Mouse (Mus musculus): ENCODE measurements around the gene Kprp. TPM values are rescaled to one million over a fixed set of nuclear protein-coding genes. Genes with fewer than 3 reads are reported as not detected.
"Not testable (repeated sequence)": the region's sequence is repeated elsewhere in the genome, so short reads cannot be mapped to it uniquely, and the experiment has no call there.

Kprp gene
- total and polyA plus RNA-seq, 3 experiments: not detected

GRCm38 (mm10) chr3:92825808-92826207 lies 1.2 kb downstream of the Kprp start:
- DNase-seq (ENCODE audit: low read depth, low spot score): no peak
- H3K27me3 ChIP-seq (ENCODE audit: control insufficient read depth in 1 of 2, insufficient read depth in 2 of 2, low read length in 2 of 2): no peaks in the 10 kb centered on the region
- no peak overlapping the region for H3K4me3 ChIP-seq (ENCODE audit: control insufficient read depth in 1 of 2, insufficient read depth in 1 of 2, low read depth in 2 of 2, low read length in 2 of 2)
- no peaks in the 10 kb centered on the region for H3K9me3 ChIP-seq (replicated peaks; ENCODE audit: insufficient read depth, low read length)
- TF ChIP-seq RAD21 (IDR thresholded peaks at IDR 0.05; ENCODE audit: low read depth, low read length): no peak
- TF ChIP-seq NELFE (IDR thresholded peaks at IDR 0.05; ENCODE audit: low read depth, low read length): no peak
- no peak for TF ChIP-seq RCOR1 (IDR thresholded peaks at IDR 0.05; ENCODE audit: low read depth, low read length)
- TF ChIP-seq E2F4 (IDR thresholded peaks at IDR 0.05; ENCODE audit: borderline replicate concordance, low read depth, low read length): no peak
- no peak for TF ChIP-seq USF2 (IDR thresholded peaks at IDR 0.05; ENCODE audit: borderline replicate concordance in 1 of 2, insufficient read depth in 1 of 2, low read depth in 1 of 2, low read length in 2 of 2)
- no peak for TF ChIP-seq GABPA (IDR thresholded peaks at IDR 0.05; ENCODE audit: low read depth, low read length)
- no peaks in the 10 kb centered on the region for H3K4me1 ChIP-seq (ENCODE audit: control insufficient read depth in 1 of 2, insufficient read depth in 2 of 2, low read length in 2 of 2)
- H3K36me3 ChIP-seq (ENCODE audit: control insufficient read depth in 1 of 2, insufficient read depth in 2 of 2, low read length in 2 of 2): no peaks in the 10 kb centered on the region
- H3K9ac ChIP-seq (ENCODE audit: control insufficient read depth, low read depth, low read length, poor library complexity, severe bottlenecking): no peak overlapping the region
- no peak overlapping the region for H3K27ac ChIP-seq (ENCODE audit: control insufficient read depth, low read depth, low read length)
- H3K79me2 ChIP-seq (ENCODE audit: control insufficient read depth, insufficient read depth, low read length, poor library complexity): no peaks in the 10 kb centered on the region

GRCm38 (mm10) chr3:92816036-92816435 lies 11.0 kb downstream of the Kprp start:
- H3K27ac ChIP-seq (ENCODE audit: control insufficient read depth, low read depth, low read length); H3K79me2 ChIP-seq (ENCODE audit: control insufficient read depth, insufficient read depth, low read length, poor library complexity); DNase-seq (ENCODE audit: low read depth, low spot score); H3K27me3 ChIP-seq (ENCODE audit: control insufficient read depth in 1 of 2, insufficient read depth in 2 of 2, low read length in 2 of 2); H3K36me3 ChIP-seq (ENCODE audit: control insufficient read depth in 1 of 2, insufficient read depth in 2 of 2, low read length in 2 of 2); H3K9ac ChIP-seq (ENCODE audit: control insufficient read depth, low read depth, low read length, poor library complexity, severe bottlenecking); H3K4me1 ChIP-seq (ENCODE audit: control insufficient read depth in 1 of 2, insufficient read depth in 2 of 2, low read length in 2 of 2); H3K9me3 ChIP-seq (replicated peaks; ENCODE audit: insufficient read depth, low read length); H3K4me3 ChIP-seq (ENCODE audit: control insufficient read depth in 1 of 2, insufficient read depth in 1 of 2, low read depth in 2 of 2, low read length in 2 of 2): not testable (repeated sequence)

- TF ChIP-seq MYB (IDR thresholded peaks at IDR 0.05; ENCODE audit: low read depth, low read length) (no peak), POLR2A (IDR thresholded peaks at IDR 0.05; ENCODE audit: control insufficient read depth in 1 of 2, insufficient read depth in 1 of 2, low read depth in 1 of 2, low read length in 2 of 2, poor library complexity in 1 of 2) (no peak), RAD21 (IDR thresholded peaks at IDR 0.05; ENCODE audit: low read depth, low read length) (no peak), SMC3 (IDR thresholded peaks at IDR 0.05; ENCODE audit: low read depth, low read length) (no peak), USF1 (IDR thresholded peaks at IDR 0.05; ENCODE audit: low read depth, low read length) (no peak), ZKSCAN1 (IDR thresholded peaks at IDR 0.05; ENCODE audit: low read depth, low read length) (no peak), EP300 (IDR thresholded peaks at IDR 0.05; ENCODE audit: low read depth in 1 of 2, low read length in 2 of 2) (no peak), TAL1 (IDR thresholded peaks at IDR 0.05; ENCODE audit: low read length) (no peak), BHLHE40 (IDR thresholded peaks at IDR 0.05; ENCODE audit: borderline replicate concordance, low read depth, low read length) (no peak), MAZ (IDR thresholded peaks at IDR 0.05; ENCODE audit: low read depth, low read length) (no peak), MXI1 (IDR thresholded peaks at IDR 0.05; ENCODE audit: low read depth, low read length) (no peak), HCFC1 (IDR thresholded peaks at IDR 0.05; ENCODE audit: low read depth, low read length) (no peak), NELFE (IDR thresholded peaks at IDR 0.05; ENCODE audit: low read depth, low read length) (no peak), CTCF (IDR thresholded peaks at IDR 0.05 in 2 of 3, conservative IDR thresholded peaks at IDR 0.05 in 1 of 3; ENCODE audit: control insufficient read depth in 1 of 3, insufficient read depth in 1 of 3, low read depth in 2 of 3, low read length in 3 of 3, poor library complexity in 1 of 3, severe bottlenecking in 1 of 3) (no peak)
- no peak overlapping the region for H3K27ac ChIP-seq (ENCODE audit: control insufficient read depth, low read depth, low read length)
- no peak overlapping the region for H3K9ac ChIP-seq (ENCODE audit: control insufficient read depth, low read depth, low read length, poor library complexity, severe bottlenecking)
- no peak overlapping the region for H3K4me3 ChIP-seq (ENCODE audit: control insufficient read depth in 1 of 2, insufficient read depth in 1 of 2, low read depth in 2 of 2, low read length in 2 of 2)
- DNase-seq (ENCODE audit: low read depth, low spot score): no peak
- H3K9me3 ChIP-seq (replicated peaks; ENCODE audit: insufficient read depth, low read length): no peaks in the 10 kb centered on the region
- no peaks in the 10 kb centered on the region for H3K36me3 ChIP-seq (ENCODE audit: control insufficient read depth in 1 of 2, insufficient read depth in 2 of 2, low read length in 2 of 2)
- H3K4me1 ChIP-seq (ENCODE audit: control insufficient read depth in 1 of 2, insufficient read depth in 2 of 2, low read length in 2 of 2): no peaks in the 10 kb centered on the region
- no peaks in the 10 kb centered on the region for H3K79me2 ChIP-seq (ENCODE audit: control insufficient read depth, insufficient read depth, low read length, poor library complexity)
- no peaks in the 10 kb centered on the region for H3K27me3 ChIP-seq (ENCODE audit: control insufficient read depth in 1 of 2, insufficient read depth in 2 of 2, low read length in 2 of 2)
These were observed 11.5 kb downstream of the Kprp start for GRCm38 (mm10) chr3:92815581-92815980.

All from MEL (cell line).